Mouse (Mus musculus) frontal cortex, adult 2 months (tissue): ENCODE results near the gene Slc16a5. TPM values are rescaled to one million over a fixed set of nuclear protein-coding genes. Genes with fewer than 3 reads are reported as not detected.

Experiments used
- DNase-seq, 2 experiments: peaks; one replicate each; pipeline ENCODE4 v3.0.0; 2022; ENCODE audit warnings: low spot score in 1 of 2; ENCODE audit errors: extremely low spot score in 1 of 2
- polyA plus RNA-seq: library from polyadenylated mRNA; depleted of rRNA; stranded (reverse); fragments of >200 nt; gene quantifications from 2 replicates; pipeline ENCODE4 v1.2.3, GENCODE M21; 2012; rRNA removed

Slc16a5 gene
- polyA plus RNA-seq, 1 experiment: not detected

GRCm38 (mm10) chr11:115512407-115513183 is 50.3 kb downstream of the Slc16a5 start:
- DNase-seq: no peak

- DNase-seq: peak; percentile 29 to 64
Measured at GRCm38 (mm10) chr11:115513271-115514237, 51.3 kb downstream of the Slc16a5 start.

DNA sequence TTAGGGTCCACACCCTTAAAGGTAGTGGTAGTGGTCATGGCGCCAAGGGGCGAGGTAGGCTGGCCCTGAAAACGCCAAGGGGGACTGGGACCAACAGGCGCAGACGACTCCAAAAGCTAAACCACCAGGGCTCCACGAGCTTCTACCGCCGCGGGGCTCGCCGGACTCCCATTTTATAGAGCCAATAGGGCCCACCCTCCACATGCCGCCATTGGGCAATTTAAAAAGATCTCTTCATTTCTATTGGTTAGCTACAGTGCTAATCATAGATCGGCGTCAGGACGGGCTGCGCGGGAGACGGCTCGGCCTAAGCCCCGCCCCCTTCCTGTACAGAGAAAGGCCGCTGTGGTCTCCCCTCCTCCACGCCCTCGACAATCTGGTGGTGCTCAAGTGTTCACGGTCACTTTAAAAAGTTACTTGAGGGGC is 52.0 kb downstream of the Slc16a5 start, which contains the start of gene Jpt1:
Gene Jpt1 (minus strand): TSS at position 150 of the 426 bp plus-strand sequence.
- DNase-seq: peak; percentile 94 to 99

DNA sequence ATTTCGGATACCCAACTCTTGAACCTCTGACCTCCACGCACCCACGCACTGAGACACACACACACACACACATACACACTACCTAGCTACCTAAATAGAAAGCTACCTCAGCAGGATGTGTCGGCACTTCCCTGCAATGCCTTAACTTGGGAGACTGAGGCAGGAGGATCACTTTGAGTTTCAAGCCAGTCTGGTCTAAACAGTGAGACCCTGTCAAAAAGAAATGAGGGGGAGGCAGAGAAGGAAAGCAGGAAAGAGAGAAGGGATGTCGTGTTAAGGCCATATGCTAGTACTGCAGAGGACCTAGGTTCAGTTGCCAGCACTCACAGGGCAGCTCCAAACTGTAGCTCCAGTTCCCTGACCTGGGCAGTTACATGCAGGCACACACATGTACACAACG is 52.7 kb downstream of the Slc16a5 start:
- no peak for DNase-seq

- no peak for DNase-seq
Measured at GRCm38 (mm10) chr11:115516942-115517341, 54.7 kb downstream of the Slc16a5 start.

- peak; percentile 51 to 63 for DNase-seq
Measured at GRCm38 (mm10) chr11:115518693-115519092, 56.4 kb downstream of the Slc16a5 start.

DNA sequence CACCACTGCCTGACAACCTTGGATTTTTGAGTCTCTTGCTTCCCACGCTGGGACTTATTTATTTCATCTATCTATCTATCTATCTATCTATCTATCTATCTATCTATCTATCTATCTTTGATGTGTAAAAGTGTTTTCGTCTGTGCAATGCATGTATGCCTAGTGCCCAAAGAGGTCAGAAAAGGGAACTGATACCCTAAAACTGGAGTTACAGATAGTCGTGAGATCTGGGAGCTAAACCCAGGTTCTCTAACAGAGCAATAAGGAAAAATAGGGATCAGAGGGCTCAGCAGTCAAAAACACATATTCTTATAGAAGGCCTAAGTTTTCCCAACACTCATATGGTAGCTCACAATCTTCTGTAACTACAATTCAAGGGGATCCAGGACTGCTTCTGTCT is 57.3 kb downstream of the Slc16a5 start:
- no peak for DNase-seq

- no peak for DNase-seq
Measured at GRCm38 (mm10) chr11:115520218-115520617, 57.9 kb downstream of the Slc16a5 start.

DNA sequence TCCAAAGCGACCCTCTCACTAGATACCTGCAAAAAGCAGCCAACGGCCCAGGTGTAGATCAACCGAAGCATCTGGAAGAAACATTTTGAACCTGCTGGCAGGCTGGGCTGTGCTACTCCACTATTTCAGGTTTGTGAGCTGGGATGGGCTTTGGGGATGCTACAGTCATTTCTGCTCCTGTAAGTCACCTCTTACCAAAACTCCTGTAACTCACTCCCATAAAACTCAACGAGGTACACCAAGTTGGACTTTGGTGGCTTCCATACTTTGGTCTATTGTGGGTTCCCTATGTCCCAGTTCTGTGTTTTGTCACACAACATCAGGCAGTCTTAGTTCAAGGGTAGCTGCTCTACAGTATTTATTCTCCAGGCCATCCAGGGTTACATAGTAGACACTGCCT is 58.8 kb downstream of the Slc16a5 start:
- DNase-seq: no peak

DNA sequence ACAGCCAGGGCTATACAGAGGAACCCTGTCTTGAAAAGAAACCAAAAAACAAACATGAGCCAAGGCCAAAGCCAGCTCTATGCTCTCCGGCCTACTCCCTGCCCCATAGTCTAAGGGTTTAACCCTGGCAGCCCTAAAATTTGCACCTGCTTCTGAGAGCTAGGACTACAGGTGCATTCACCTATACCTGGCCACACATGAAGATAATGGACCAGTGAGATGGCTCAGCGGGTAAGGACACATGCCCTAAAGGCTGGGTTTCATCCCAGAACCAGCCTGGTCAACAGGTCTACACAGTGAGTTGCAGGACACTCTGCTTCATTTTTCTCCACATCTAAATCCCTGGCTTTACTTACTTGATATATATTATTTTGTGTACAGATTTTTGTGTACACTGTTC is 60.0 kb downstream of the Slc16a5 start:
- DNase-seq: no peak

GRCm38 (mm10) chr11:115522703-115523102 is 60.4 kb downstream of the Slc16a5 start:
- no peak for DNase-seq

Other genes starting within 250 kb of the Slc16a5 start
- gene Grin2c, start 195.2 kb upstream of the Slc16a5 start, polyA plus RNA-seq: 55.1 and 55.6 TPM in 2 replicates
- gene Fdxr, start 185.4 kb upstream of the Slc16a5 start, polyA plus RNA-seq: 33.1 and 34.4 TPM in 2 replicates
- gene Fads6, start 164.8 kb upstream of the Slc16a5 start, polyA plus RNA-seq: 13.2 and 13.9 TPM in 2 replicates
- gene Otop2, start 155.3 kb upstream of the Slc16a5 start, polyA plus RNA-seq: 14.6 and 19.2 TPM in 2 replicates
- 7.8 and 8.6 TPM in 2 replicates for gene Ush1g, start 140.4 kb upstream of the Slc16a5 start, polyA plus RNA-seq
- gene Otop3, start 127.7 kb upstream of the Slc16a5 start, polyA plus RNA-seq: 0.30 and 0.34 TPM in 2 replicates
- 97.9 and 106 TPM in 2 replicates for gene Hid1, start 94.7 kb upstream of the Slc16a5 start, polyA plus RNA-seq
- gene Cdr2l, start 80.6 kb upstream of the Slc16a5 start, polyA plus RNA-seq: 22.7 and 23.1 TPM in 2 replicates
- gene Mrpl58, start 58.7 kb upstream of the Slc16a5 start, polyA plus RNA-seq: 129 and 134 TPM in 2 replicates
- gene Atp5h, start 42.5 kb upstream of the Slc16a5 start, polyA plus RNA-seq: 785 and 842 TPM in 2 replicates
- 71.8 and 78.7 TPM in 2 replicates for gene Kctd2, start 42.3 kb upstream of the Slc16a5 start, polyA plus RNA-seq
- 0.06 and 0.17 TPM in 2 replicates for gene Trim80, start 21.9 kb upstream of the Slc16a5 start, polyA plus RNA-seq
- 9.9 TPM in 2 replicates for gene Armc7, start 13.2 kb downstream of the Slc16a5 start, polyA plus RNA-seq
- gene Nt5c, start 29.4 kb downstream of the Slc16a5 start, polyA plus RNA-seq: 73.9 and 74.9 TPM in 2 replicates
- gene Jpt1, start 51.9 kb downstream of the Slc16a5 start, polyA plus RNA-seq: 209 and 216 TPM in 2 replicates
- gene Sumo2, start 73.8 kb downstream of the Slc16a5 start, polyA plus RNA-seq: 365 and 405 TPM in 2 replicates
- 71.0 and 72.9 TPM in 2 replicates for gene Nup85, start 102.0 kb downstream of the Slc16a5 start, polyA plus RNA-seq
- gene Mrps7, start 141.5 kb downstream of the Slc16a5 start, polyA plus RNA-seq: 40.7 and 42.9 TPM in 2 replicates
- gene Gga3, start 141.6 kb downstream of the Slc16a5 start, polyA plus RNA-seq: 61.7 and 65.1 TPM in 2 replicates
- 36.3 and 38.9 TPM in 2 replicates for gene Mif4gd, start 150.5 kb downstream of the Slc16a5 start, polyA plus RNA-seq
- 117 and 127 TPM in 2 replicates for gene Slc25a19, start 165.8 kb downstream of the Slc16a5 start, polyA plus RNA-seq
- gene Grb2, start 246.1 kb downstream of the Slc16a5 start, polyA plus RNA-seq: 194 and 200 TPM in 2 replicates